Mouse (Mus musculus) CD8-positive naive resting alpha-beta T cell, adult 2 months (primary cell): Measurements from ENCODE around the gene Tril.
A peak's percentile ranks its signal among the peaks of the same experiment; 100 is the strongest.

ENCODE experiments used
- DNase-seq, 2 experiments: peaks; one replicate each; pipeline ENCODE4 v3.0.0; 2022; ENCODE audit warnings: low read depth in 2 of 2, low spot score in 2 of 2

Tril gene

DNA sequence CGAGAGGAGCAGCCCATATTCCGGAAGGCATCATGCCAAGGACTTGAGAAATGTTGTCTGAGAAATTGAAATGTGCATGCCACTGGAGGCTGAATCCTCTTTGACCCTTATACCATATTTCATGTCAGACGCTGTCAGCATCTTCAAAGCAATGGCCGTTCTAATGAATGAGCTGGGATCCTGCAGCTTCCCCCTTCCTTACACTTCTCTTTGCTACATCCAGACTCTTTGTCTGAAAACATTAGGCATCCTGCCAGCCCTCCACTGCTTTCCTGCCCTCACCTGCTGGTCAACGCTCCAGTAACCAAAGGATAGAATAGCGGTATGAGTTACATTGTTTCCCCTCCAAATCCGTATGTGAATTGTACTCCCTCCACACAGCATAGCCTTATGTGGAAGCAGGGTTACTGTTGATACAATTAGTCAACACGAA is 14.0 kb downstream of the Tril start:
- DNase-seq, result no peak

DNA sequence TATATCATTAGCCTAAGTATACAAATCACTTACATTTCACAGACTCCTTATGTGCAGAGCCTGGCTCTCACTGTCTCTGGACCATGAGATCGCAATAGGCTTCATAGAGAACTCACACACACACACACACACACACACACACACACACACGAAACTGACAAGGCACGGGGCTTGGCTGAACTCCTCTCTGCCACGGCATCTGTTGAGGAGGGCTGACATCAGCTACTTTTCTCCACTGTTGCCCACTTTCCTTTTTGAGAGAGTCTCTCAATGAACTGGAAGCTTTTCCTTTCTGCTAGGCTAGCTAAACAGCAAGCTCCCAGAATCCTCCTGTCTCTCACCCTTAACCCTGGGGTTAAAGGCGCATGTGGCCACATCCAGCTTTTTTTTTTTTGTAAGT is 14.6 kb downstream of the Tril start:
- DNase-seq, result no peak

GRCm38 (mm10) chr6:53804145-53804544 is 16.5 kb downstream of the Tril start:
- DNase-seq, result no peak

GRCm38 (mm10) chr6:53803551-53803950 is 17.1 kb downstream of the Tril start:
- DNase-seq, result no peak

DNA sequence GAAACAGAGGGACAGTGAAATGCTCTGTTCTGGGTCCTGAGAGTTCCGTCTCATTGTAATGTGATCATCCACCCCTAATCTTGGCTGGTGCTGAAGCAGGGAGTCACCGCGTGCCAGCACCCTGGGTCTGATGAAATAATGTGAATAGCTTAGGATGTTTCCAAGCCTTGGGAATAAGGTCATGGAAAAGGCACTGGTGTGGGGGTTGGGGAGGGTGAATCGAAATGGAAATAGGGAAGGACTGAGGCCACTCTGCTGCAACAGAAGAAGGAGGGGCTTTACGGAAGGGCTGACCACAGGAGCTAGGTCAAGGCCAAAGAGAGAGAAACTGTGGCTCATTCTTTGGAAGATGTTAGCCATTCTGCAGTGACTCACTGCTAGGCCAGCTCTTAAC is 18.7 kb downstream of the Tril start:
- no peak for DNase-seq

GRCm38 (mm10) chr6:53801269-53801892 is 19.2 kb downstream of the Tril start:
- DNase-seq, result no peak

DNA sequence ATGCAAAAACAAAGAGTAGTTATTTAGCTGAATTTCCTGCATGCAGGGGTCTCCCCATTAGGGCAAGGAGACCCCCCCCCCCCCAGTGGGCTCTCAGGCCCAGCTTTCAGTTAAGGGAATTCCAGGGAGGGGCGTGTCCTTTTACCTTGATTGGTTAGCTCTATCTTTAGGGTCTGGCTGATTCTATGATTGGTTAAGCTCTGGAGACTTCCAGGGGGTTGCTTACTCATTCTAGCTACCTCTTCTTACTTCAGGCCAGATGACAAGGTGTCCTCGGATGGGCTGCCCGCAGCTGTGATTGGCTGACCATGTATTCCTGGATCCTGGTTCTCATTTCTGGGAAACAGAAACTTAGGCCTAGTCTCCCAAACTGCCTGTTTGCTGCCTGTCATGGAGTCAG is 21.8 kb downstream of the Tril start:
- no peak for DNase-seq

GRCm38 (mm10) chr6:53796835-53797234 is 23.8 kb downstream of the Tril start:
- DNase-seq, result no peak

- no peak for DNase-seq
Observed at GRCm38 (mm10) chr6:53795788-53796187, 24.8 kb downstream of the Tril start.

DNA sequence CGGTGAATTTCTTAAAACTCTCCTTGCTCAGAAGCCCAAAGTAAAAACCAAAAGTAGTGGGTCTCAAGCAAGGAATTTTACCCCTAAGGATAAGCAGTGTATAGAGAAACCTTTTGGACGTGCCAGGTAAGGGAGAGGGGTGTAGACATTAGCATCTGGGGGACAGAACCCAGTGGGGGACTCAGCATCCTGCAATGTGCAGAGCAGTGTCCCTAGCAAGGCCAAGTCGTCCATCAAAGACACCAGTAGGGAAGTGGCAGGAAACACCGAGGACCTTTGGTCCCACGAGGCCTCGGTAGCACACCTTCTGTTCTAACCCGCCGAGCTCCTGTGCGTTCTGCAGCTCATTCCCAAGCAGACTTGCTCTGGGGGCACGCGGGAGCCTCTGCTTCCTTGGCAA is 25.6 kb downstream of the Tril start:
- DNase-seq, result no peak

DNA sequence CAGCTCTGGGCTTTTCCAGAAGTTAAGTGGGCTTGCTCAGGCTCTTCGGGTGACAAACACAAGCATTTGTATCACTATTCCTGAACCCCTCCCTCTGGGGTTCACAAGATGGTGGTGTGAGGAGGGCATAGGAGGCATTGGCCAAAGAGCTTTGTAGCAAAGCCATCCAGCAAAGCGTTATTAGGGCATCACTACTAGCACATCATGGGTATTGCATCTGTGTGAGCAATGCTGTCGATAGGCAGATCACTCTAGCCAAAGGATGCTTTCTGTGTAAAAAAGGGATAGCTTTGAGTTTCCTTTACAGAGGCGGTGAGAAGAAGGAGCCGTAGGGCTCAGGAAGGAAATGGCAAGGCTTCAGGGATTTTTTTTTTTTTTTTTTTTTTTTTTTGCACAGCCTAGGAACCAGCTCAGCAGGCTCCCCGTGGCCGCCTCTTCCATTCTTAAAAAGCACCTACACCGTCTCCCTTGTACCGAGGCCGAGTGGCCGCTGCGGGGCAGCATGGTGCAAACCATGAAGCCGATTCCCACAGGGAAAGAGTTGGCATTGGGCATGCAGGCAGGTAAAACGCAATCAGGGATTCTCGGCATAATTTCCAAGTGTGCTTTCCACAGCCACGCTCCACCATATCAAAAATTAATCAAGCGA is 26.2 kb downstream of the Tril start:
- DNase-seq, result no peak

DNA sequence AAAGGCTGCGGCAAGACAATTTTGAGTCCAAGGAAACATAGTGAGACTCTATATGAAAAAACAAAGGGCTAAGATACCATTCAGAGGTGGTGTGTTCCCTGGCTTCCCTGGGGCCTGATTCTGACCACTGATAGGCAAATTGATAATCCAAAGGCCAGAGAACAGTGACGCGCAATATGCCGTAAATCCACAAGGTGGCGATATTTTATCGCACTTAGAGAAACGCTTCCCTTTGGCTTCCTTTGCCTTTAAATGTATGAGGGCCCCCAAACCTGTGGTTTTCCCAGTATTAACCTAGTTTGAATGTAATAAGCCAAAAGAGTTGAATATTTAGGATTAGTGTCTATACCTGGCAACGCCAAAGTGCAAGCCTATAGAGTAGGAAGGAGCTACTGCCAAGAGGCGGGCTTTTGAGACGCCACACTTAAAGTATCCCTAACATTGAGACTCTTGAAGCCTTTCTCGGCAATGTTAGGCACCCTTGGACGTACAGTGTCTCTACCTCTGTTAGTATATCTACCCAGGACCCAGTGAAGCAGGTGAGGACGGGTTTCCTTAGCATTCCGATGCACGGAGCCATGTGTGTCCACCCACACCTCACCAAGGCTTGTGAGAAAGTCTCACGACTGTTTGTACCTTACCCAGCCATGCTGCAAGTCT is 37.6 kb downstream of the Tril start:
- DNase-seq, result peak in 1 of 2 experiments; percentile 9

DNA sequence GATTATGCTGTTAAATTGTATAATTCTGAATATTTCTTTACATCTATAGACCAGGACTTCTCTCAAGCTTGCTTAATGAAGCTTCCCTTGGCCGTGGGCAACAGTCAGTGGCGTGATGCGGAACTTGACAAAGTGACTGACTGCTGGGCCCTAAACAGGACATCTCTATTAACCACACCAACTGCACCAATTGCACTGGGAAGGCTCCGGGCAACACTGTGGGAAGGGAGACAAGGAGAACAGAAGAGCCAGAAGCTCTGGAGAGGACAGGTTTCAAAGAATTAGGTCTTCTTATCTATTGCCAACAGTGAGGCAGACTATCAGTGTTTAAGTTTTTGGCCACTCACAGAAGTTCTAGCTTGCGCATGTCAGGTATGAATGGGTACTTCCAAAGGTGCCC is 38.4 kb downstream of the Tril start:
- DNase-seq, result no peak

DNA sequence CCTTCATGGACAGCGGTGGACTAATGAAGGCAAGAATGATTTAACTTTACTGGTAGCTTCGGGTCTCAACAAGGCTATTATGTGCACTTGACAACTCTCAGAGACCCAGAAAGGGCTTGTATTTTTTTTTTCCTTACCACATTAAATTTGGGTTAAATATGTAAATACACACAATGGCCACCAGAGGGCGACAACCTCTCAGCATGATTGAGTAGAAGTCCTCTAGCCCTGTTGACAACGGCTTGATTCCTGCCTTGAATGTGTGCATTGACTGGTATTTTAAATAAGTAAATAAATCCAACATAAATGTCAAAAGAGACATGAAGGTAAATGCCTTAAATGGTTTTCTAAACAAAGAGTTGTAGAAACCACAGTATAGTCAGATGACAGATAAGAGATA is 39.5 kb downstream of the Tril start:
- peak; percentile 7 to 38 for DNase-seq

DNA sequence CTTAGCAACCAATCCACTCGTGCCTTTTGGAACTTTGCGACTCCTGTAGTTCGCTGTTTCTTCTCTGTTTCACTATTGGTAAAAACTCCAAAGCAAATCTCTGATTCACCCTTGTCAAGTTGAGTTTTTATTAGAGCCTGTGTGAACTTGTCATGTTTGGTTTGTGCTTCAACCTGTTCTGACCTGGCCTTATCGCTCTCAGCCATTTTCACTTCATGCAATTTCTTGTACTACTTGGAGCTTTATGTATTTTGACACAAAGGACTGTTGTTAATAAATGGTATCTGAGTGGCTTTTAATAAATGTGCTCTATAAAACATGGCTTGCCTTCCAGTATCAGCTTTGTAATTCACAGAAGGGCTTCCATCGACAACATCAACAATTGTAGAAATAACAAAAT is 40.6 kb downstream of the Tril start:
- DNase-seq, result no peak

GRCm38 (mm10) chr6:53779526-53779925 is 41.1 kb downstream of the Tril start:
- DNase-seq, result no peak

GRCm38 (mm10) chr6:53778424-53778955 is 42.1 kb downstream of the Tril start:
- no peak for DNase-seq

DNA sequence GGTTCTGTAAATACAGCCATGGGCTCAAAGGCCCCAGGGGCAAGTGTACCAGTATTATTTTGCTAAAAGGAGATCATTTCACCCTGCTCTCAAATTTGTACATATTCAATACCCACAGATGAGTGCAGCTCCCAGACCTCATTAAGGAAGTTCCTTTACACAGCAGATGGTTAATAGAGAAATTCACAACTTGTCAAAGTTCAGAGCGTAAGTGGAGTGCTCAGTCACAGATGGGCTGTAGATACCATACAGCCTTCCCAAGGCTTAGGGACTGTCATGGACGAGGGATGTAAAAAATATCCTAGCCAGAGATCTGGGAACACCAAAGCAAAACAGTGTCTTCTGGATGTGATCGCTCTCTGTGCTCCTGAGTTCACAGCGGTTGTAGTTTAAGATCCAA is 52.4 kb downstream of the Tril start:
- DNase-seq, result no peak

DNA sequence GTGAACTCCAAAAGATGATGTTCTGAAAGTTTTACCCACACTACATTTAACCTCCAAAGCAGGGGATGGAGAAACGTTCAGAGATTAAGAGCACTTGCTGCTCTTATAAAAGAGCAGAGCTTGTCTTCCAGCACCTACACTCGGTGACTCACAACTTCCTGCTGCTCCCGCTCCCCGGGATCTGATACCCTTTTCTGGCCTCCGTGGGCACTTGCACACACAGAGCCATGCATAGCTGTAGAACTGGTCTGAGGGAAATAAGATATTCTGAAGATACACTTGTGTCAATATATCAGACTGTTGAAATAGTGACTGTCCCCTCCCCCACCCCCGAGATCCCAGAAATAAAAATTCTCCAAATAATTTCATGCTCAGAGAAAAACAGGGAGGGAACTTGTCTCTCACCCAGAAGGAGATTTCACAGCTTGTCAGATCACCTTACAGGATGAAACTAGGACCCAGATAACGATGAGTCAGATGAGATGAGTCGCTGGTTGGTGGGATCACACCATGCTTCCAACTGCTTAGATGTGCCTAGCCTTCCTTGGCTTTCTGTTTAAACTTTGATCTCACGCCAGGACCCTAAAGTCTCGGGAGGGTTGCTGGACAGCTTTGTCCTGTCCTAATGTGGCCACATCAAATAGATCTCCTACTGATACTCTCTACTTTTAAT is 54.3 kb downstream of the Tril start:
- DNase-seq, result no peak

- DNase-seq, result no peak
Observed at GRCm38 (mm10) chr6:53765731-53766130, 54.9 kb downstream of the Tril start.
